Comparison of ENCODE assay signal across 20 mouse cellular contexts in the genomic region with DNA sequence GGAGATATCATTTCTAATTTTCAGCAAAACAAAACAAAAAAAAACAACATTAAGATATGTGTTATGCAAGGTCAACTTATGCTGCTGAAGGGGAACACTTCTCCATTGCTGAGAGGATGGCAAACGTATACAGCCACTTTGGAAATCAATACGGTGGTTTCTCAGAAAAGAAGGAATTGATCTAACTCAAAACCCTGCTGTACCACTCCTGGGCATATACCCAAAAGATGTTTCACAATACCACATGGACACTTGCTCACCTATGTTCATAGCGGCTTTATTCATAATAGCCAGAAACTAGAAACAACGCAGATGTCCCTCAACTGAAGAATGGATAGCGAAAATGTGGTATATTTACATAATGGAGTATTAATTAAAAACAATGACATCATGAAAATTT. TPM values are rescaled to one million over a fixed set of nuclear protein-coding genes. Genes with fewer than 3 reads are reported as not detected.
DNase-seq lines count a peak whose midpoint lies in the region; ATAC-seq and TF ChIP-seq lines count a peak whose summit lies in the region.
"Had no signal": no experiment of that assay in that cellular context is flagged by ENCODE, and none has a peak within 500 bp of the region (broad histone marks: within the 10 kb centered on the region; RNA-seq: fewer than 3 reads in every experiment).

No protein-coding gene starts in this region.

- DNase-seq in heart, adult 11 months = peak; percentile 7
- DNase-seq in heart, postnatal 10 days = no peak
- peak; percentile 83 for DNase-seq in liver, adult 2 months (ENCODE audit: extremely low read depth, low read depth, low spot score)
- DNase-seq in liver, embryonic 11.5 days (ENCODE audit: low spot score) = no peak
- DNase-seq in liver, postnatal 0 days = no peak
- DNase-seq: adrenal gland, adult 8-10 months; adrenal gland, postnatal 10 days; adrenal gland, postnatal 14 days; adrenal gland, postnatal 25 days; adrenal gland, postnatal 36 days; B cell, adult 2 months; cerebellum, adult 11 months; cerebellum, adult 11-12 months; cerebellum, adult 18-20 months had no signal

- no peaks in the 10 kb centered on the region for H3K36me3 ChIP-seq in liver, adult 2 months (ENCODE audit: control insufficient read depth, insufficient read depth, low read length)
- H3K36me3 ChIP-seq in liver, embryonic 11.5 days (ENCODE audit: control insufficient read depth, insufficient read depth, low read length) = no peaks in the 10 kb centered on the region
- H3K36me3 ChIP-seq in liver, postnatal 0 days (replicated peaks; ENCODE audit: insufficient read depth, low read length) = no peaks in the 10 kb centered on the region
- H3K36me3 ChIP-seq in liver, embryonic 12.5 days = no peaks in the 10 kb centered on the region
- H3K36me3 ChIP-seq: G1E had no signal

- WGBS in liver, adult 2 months = 26% methylated on average over 5 of the region's 5 CpGs
- 90% methylated on average over 5 of the region's 5 CpGs for WGBS in liver, embryonic 11.5 days
- WGBS in liver, postnatal 0 days (ENCODE audit: insufficient replicate concordance) = 73% methylated on average over 5 of the region's 5 CpGs
- WGBS in liver, embryonic 12.5 days (ENCODE audit: insufficient replicate concordance) = 76% methylated on average over 5 of the region's 5 CpGs

- no peaks in the 10 kb centered on the region for H3K9me3 ChIP-seq in liver, embryonic 11.5 days (ENCODE audit: control insufficient read depth, low read length)
- no peaks in the 10 kb centered on the region for H3K9me3 ChIP-seq in liver, postnatal 0 days (ENCODE audit: low read length)
- H3K9me3 ChIP-seq in liver, embryonic 12.5 days (replicated peaks) = no peaks in the 10 kb centered on the region
- H3K9me3 ChIP-seq: G1E had no signal

- peaks cover 18% of the 10 kb centered on the region for H3K4me1 ChIP-seq in liver, adult 2 months (ENCODE audit: control insufficient read depth, insufficient read depth, low read length)
- no peaks in the 10 kb centered on the region for H3K4me1 ChIP-seq in liver, embryonic 11.5 days (replicated peaks; ENCODE audit: control insufficient read depth, insufficient read depth, low read length)
- peaks cover 10% of the 10 kb centered on the region for H3K4me1 ChIP-seq in liver, postnatal 0 days (ENCODE audit: insufficient read depth)
- 0 out of 2 replicates have a peak, but pooled peaks cover 5% of the 10 kb centered on the region for H3K4me1 ChIP-seq in liver, embryonic 12.5 days

- TF ChIP-seq EP300 in liver, postnatal 0 days (IDR thresholded peaks at IDR 0.05; ENCODE audit: low read depth) = peak; percentile 59

- TF ChIP-seq CTCF in liver, adult 2 months (IDR thresholded peaks at IDR 0.05; ENCODE audit: low read depth, low read length) = no peak
- TF ChIP-seq CTCF in liver, postnatal 0 days (IDR thresholded peaks at IDR 0.05; ENCODE audit: low read depth) = no peak

- no peak overlapping the region for H3K4me2 ChIP-seq in liver, embryonic 11.5 days
- H3K4me2 ChIP-seq in liver, postnatal 0 days (ENCODE audit: low read depth, low read length) = no peak overlapping the region
- no peak overlapping the region for H3K4me2 ChIP-seq in liver, embryonic 12.5 days

- no peak for ATAC-seq in liver, embryonic 11.5 days (replicated peaks; ENCODE audit: low FRiP score)
- ATAC-seq in liver, postnatal 0 days = peak; percentile 75
- no peak for ATAC-seq in liver, embryonic 12.5 days
- ATAC-seq: activated CD4-positive, CD25-positive, alpha-beta regulatory T cell, adult 4 months; CD4-positive, CD25-positive, alpha-beta regulatory T cell, adult 4 months; Patski had no signal

- intact Hi-C loops in heart, postnatal 10 days (cut with DNase I) = no loop called here

- H3K4me3 ChIP-seq in liver, adult 2 months (ENCODE audit: insufficient read depth, low read depth, low read length) = no peak overlapping the region
- no peak overlapping the region for H3K4me3 ChIP-seq in liver, embryonic 11.5 days (ENCODE audit: low read depth, low read length)
- H3K4me3 ChIP-seq in liver, postnatal 0 days (ENCODE audit: low read depth, low read length) = no peak overlapping the region
- H3K4me3 ChIP-seq in liver, embryonic 12.5 days = no peak overlapping the region

- no peaks in the 10 kb centered on the region for H3K27me3 ChIP-seq in liver, adult 2 months (ENCODE audit: control insufficient read depth, insufficient read depth, low read length)
- H3K27me3 ChIP-seq in liver, embryonic 11.5 days (replicated peaks; ENCODE audit: control insufficient read depth, insufficient read depth, low read length) = no peaks in the 10 kb centered on the region
- H3K27me3 ChIP-seq in liver, postnatal 0 days (ENCODE audit: insufficient read depth, low read length) = no peaks in the 10 kb centered on the region
- no peaks in the 10 kb centered on the region for H3K27me3 ChIP-seq in liver, embryonic 12.5 days (replicated peaks)
- H3K27me3 ChIP-seq: CH12.LX, Patski had no signal

- H3K27ac ChIP-seq in liver, adult 2 months (replicated peaks; ENCODE audit: insufficient read depth, low read depth, low read length) = no peak overlapping the region
- H3K27ac ChIP-seq in liver, embryonic 11.5 days (ENCODE audit: low read depth, low read length) = no peak overlapping the region
- peak overlapping the region; percentile 76 for H3K27ac ChIP-seq in liver, postnatal 0 days (ENCODE audit: low read depth)
- no peak overlapping the region for H3K27ac ChIP-seq in liver, embryonic 12.5 days

- no peak for TF ChIP-seq POLR2A in liver, adult 2 months (IDR thresholded peaks at IDR 0.05; ENCODE audit: extremely low read depth, insufficient read depth, low read length)

- H3K9ac ChIP-seq in liver, adult 2 months (ENCODE audit: low read depth, low read length) = no peak overlapping the region
- no peak overlapping the region for H3K9ac ChIP-seq in liver, embryonic 11.5 days (ENCODE audit: low read depth, low read length)
- no peak overlapping the region for H3K9ac ChIP-seq in liver, postnatal 0 days (replicated peaks)
- H3K9ac ChIP-seq in liver, embryonic 12.5 days = no peak overlapping the region

- H3K79me2 ChIP-seq in liver, adult 2 months (ENCODE audit: control insufficient read depth, insufficient read depth, low read length) = no peaks in the 10 kb centered on the region

RNA-seq across cellular contexts. Expression of gene Efcab11, which starts 25.6 kb away (rescaled TPM):
- total RNA-seq in heart, postnatal 10 days (2021) = 1 to 10 TPM; 1.5 to 1.6 TPM
- total RNA-seq in liver, adult 2 months (2014; rRNA removed) = 0.28 and 0.34 TPM in 2 replicates
- polyA plus RNA-seq in liver, adult 2 months (2012; rRNA removed) = 0.09 and 0.12 TPM in 2 replicates
- polyA plus RNA-seq in liver, embryonic 11.5 days (2014; fragmentation: Nextera tagmentation; extraction: Ambion mirVana) = 8.8 and 8.9 TPM in 2 replicates
- 3.3 and 4.5 TPM in 2 replicates for polyA plus RNA-seq in liver, postnatal 0 days (2015; fragmentation: Nextera tagmentation; extraction: Ambion mirVana)
- 5.4 and 5.5 TPM in 2 replicates for polyA plus RNA-seq in liver, embryonic 12.5 days (2016; fragmentation: Nextera tagmentation; extraction: Ambion mirVana)

RNA-seq across cellular contexts. Expression of gene Tdp1, which starts 25.7 kb away (rescaled TPM):
- total RNA-seq in heart, postnatal 10 days (2021) = 10 to 100 TPM; 11.3 to 12.0 TPM
- 3.0 and 4.6 TPM in 2 replicates for total RNA-seq in liver, adult 2 months (2014; rRNA removed)
- 3.7 TPM in 2 replicates for polyA plus RNA-seq in liver, adult 2 months (2012; rRNA removed)
- polyA plus RNA-seq in liver, embryonic 11.5 days (2014; fragmentation: Nextera tagmentation; extraction: Ambion mirVana) = 64.8 and 72.6 TPM in 2 replicates
- polyA plus RNA-seq in liver, postnatal 0 days (2015; fragmentation: Nextera tagmentation; extraction: Ambion mirVana) = 11.9 and 12.4 TPM in 2 replicates
- 41.4 and 43.8 TPM in 2 replicates for polyA plus RNA-seq in liver, embryonic 12.5 days (2016; fragmentation: Nextera tagmentation; extraction: Ambion mirVana)

Comparison
In these comparisons a context has a peak if more than half of its experiments do, and no peak if none do; other contexts are left out.
1. DNase-seq: peak in heart, adult 11 months (single experiment) and liver, adult 2 months (single experiment); none in heart, postnatal 10 days (0 of 2), liver, embryonic 11.5 days (single experiment) and liver, postnatal 0 days (single experiment).